Mouse (Mus musculus) midbrain, postnatal 0 days (tissue): ENCODE results near the gene Sox5. TPM values are rescaled to one million over a fixed set of nuclear protein-coding genes. Genes with fewer than 3 reads are reported as not detected.
"Not testable (repeated sequence)": the region's sequence is repeated elsewhere in the genome, so short reads cannot be mapped to it uniquely, and the experiment has no call there.

Source experiments
- ATAC-seq: fragments of 200-750 bp; cut with Nextera tagmentation; 2 replicates; pipeline ENCODE4 v1.8.0; 2017; ENCODE audit warnings: moderate number of reproducible peaks, mild to moderate bottlenecking, moderate TSS enrichment, moderate library complexity; ENCODE audit not compliant: low FRiP score
- DNase-seq: peaks from one replicate; pipeline ENCODE4 v3.0.0-alpha.2; 2015; ENCODE audit warnings: low spot score
- H3K27ac ChIP-seq: fragments of 300-500 bp; sonication (generic); 2 replicates; pipeline ENCODE4 v1.5.1; 2014; ENCODE audit warnings: low read depth, mild to moderate bottlenecking, low read length, mixed read lengths
- H3K27me3 ChIP-seq: fragments of 300-500 bp; sonication (generic); 2 replicates; pipeline ENCODE4 v1.6.1; 2014; ENCODE audit warnings: low read length, control low read depth, mixed read lengths; ENCODE audit not compliant: insufficient read depth
- H3K36me3 ChIP-seq: fragments of 300-500 bp; sonication (generic); 2 replicates; pipeline ENCODE4 v1.6.1; 2014; ENCODE audit warnings: low read length, control low read depth, mixed read lengths; ENCODE audit not compliant: insufficient read depth
- H3K4me1 ChIP-seq: fragments of 300-500 bp; sonication (generic); 2 replicates; pipeline ENCODE4 v1.6.1; 2014; ENCODE audit warnings: mild to moderate bottlenecking, control low read depth, antibody characterized with exemption, low read length, mixed read lengths; ENCODE audit not compliant: insufficient read depth
- H3K4me2 ChIP-seq: fragments of 300-500 bp; sonication (generic); 2 replicates; pipeline ENCODE4 v1.6.1; 2014; ENCODE audit warnings: low read depth, mild to moderate bottlenecking, low read length, mixed read lengths; ENCODE audit not compliant: poor library complexity, severe bottlenecking
- H3K4me3 ChIP-seq: fragments of 300-500 bp; sonication (generic); 2 replicates; pipeline ENCODE4 v1.5.1; 2014; ENCODE audit warnings: low read depth, mild to moderate bottlenecking, low read length, moderate library complexity
- H3K9ac ChIP-seq: fragments of 300-500 bp; sonication (generic); replicated peaks from 2 replicates; pipeline ENCODE4 v1.6.1; 2014; ENCODE audit warnings: mild to moderate bottlenecking, low read length, moderate library complexity, mixed read lengths; ENCODE audit not compliant: poor library complexity, severe bottlenecking
- H3K9me3 ChIP-seq: fragments of 300-500 bp; sonication (generic); 2 replicates; pipeline ENCODE4 v1.6.1; 2016; ENCODE audit warnings: low read length, control low read depth
- CTCF ChIP-seq: IDR thresholded peaks from 2 replicates; pipeline ENCODE4 v1.5.1; 2016; ENCODE audit warnings: antibody characterized with exemption, mild to moderate bottlenecking
- WGBS: fragments of 180-500 bp; shearing (Covaris S2); extraction: QIAGEN DNeasy Blood & Tissue Kit; methylation state at CpG from one replicate; pipeline ENCODE4 v1.1.7; 2014; 5-methylcytosine and 5-hydroxymethylcytosine counted together
- polyA plus RNA-seq: library from polyadenylated mRNA; unstranded; fragments of >200 nt; fragmentation: Nextera tagmentation; extraction: Ambion mirVana; gene quantifications from 2 replicates; pipeline ENCODE4 v1.2.1, GENCODE M21; 2015
- total RNA-seq: library from RNA; depleted of rRNA; stranded (reverse); fragments of >200 nt; gene quantifications from 2 replicates; pipeline ENCODE4 v1.2.3, GENCODE M21; 2014

The Sox5 gene
- total and polyA plus RNA-seq, 2 experiments from 2014 or later = 11.3 to 25.0 TPM

DNA sequence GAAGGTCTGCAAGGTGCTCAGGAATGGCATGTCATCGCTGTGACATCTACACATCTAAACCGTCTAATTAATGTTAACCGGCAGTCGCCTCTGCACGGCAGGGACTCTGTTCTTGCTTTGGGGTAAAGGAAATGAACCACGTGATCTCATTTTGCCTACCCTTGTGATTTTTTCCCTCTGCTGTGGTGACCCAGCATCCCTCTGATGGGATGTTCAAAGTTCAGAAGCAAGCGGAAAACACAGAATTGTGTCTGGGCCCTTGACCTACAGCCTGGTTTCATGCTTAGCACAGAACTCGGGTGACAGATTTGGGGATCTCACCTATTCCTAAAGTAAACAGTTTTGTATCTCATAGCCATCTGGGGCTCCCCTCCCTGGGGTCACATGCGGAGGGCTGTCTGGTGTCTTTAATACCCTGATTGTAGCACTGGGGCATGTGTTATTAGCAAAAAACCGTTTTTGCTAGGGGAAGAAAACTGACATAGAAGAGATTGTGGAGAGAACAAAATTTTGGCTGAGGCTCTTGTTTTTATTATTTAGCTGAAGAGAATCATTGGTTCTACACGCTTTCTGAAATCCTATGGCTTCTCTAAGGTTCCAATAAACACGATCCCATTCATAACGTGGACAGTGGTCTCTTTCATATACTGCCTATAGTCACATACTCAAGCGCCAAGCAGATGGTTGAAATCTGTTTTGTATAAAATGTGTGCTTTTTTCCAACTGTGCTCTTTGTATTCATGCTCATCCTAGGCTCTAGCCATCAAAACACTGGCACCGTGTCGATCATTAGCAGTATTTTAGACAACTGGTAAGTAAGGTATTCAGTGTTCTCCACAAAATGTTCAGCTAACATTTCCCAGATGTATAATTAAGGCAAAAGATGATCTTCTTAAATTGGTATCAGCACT is 584.3 kb downstream of the Sox5 start:
- ATAC-seq (no peak), DNase-seq (no peak)
- H3K27ac ChIP-seq = no peak overlapping the region
- no peaks in the 10 kb centered on the region for H3K4me1 ChIP-seq
- TF ChIP-seq CTCF = no peak
- H3K9ac ChIP-seq = no peak overlapping the region
- no peak overlapping the region for H3K4me3 ChIP-seq
- no peaks in the 10 kb centered on the region for H3K27me3 ChIP-seq
- WGBS = 70% methylated on average over 16 of the region's 16 CpGs
- no peaks in the 10 kb centered on the region for H3K36me3 ChIP-seq
- H3K4me2 ChIP-seq = no peak overlapping the region
- no peaks in the 10 kb centered on the region for H3K9me3 ChIP-seq

DNA sequence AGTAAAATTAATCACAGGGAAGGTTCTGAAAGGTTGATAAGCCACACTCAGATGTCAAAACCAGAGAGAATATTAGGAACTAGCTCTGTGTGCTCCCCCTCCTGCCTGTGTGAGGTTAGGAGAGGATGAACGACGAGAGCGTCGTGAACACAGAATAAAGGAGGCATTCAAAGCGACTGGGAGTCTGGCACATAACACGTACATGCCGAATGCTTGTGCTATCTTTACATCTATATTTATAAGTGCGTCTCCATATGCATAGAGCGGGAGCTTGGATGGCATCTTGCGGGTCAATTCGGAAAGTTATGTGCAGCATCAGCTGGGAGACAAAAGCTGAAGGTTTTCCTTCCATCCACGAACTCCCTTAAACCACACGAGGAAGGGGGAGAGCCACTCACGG is 585.8 kb downstream of the Sox5 start:
- Histone ChIP-seq H3K9ac (no peak overlapping the region), H3K27ac (no peak overlapping the region), H3K9me3 (no peaks in the 10 kb centered on the region), H3K36me3 (no peaks in the 10 kb centered on the region), H3K4me2 (no peak overlapping the region), H3K4me3 (no peak overlapping the region), H3K4me1 (no peaks in the 10 kb centered on the region), H3K27me3 (no peaks in the 10 kb centered on the region)
- WGBS = 83% methylated on average over 14 of the region's 14 CpGs
- TF ChIP-seq CTCF = no peak
- DNase-seq (no peak), ATAC-seq (no peak)

DNA sequence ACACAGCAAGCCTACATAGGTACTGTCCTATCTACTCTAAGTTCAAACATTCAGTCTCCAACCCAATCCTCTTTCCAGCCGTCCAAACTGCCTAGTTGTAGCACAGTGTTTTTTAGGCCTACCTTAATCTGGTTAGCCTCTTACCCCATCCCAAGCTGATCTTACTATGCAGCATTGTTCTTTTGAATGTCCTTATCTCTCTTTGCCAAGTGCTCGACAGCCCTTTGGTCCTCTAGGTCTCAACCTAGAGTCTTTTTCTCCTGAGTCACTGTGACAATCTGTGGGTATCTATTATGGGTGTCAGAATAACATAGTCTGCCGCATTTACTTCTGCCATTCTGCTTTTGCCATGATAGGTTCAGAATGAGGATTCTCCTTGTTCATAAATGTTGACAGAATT is 598.7 kb downstream of the Sox5 start:
- H3K27ac ChIP-seq = no peak overlapping the region
- no peaks in the 10 kb centered on the region for H3K9me3 ChIP-seq
- 86% methylated on average over 3 of the region's 3 CpGs for WGBS
- TF ChIP-seq CTCF = no peak
- no peak overlapping the region for H3K9ac ChIP-seq
- H3K4me1 ChIP-seq = no peaks in the 10 kb centered on the region; the same call in 1 of the 2 replicates
- H3K4me3 ChIP-seq = no peak overlapping the region
- no peaks in the 10 kb centered on the region for H3K36me3 ChIP-seq
- H3K4me2 ChIP-seq = no peak overlapping the region
- DNase-seq = no peak
- ATAC-seq = no peak
- H3K27me3 ChIP-seq = no peaks in the 10 kb centered on the region

DNA sequence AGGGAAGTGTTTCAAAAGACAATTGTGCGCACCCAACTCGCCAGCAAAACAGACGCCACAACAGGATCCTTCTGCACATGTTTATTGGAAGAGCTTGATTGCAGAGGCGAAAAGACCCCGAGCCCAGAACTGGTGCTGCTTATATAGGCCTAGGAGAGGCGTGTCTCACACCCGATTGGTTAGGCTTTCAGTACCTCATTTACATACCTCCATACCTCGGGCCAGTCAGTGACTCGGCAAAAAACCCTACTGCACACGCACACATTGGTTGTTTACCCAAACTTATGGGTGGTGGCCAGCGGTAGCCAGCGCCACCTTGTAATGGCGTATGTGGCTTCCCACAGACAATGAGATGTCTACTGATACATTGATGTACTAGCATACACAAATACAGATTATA is 599.3 kb downstream of the Sox5 start:
- H3K27ac ChIP-seq, H3K36me3 ChIP-seq, DNase-seq, H3K4me3 ChIP-seq, H3K4me2 ChIP-seq, H3K9ac ChIP-seq, ATAC-seq, H3K9me3 ChIP-seq, H3K4me1 ChIP-seq, H3K27me3 ChIP-seq: not testable (repeated sequence)
- WGBS = 98% methylated on average over 13 of the region's 13 CpGs

DNA sequence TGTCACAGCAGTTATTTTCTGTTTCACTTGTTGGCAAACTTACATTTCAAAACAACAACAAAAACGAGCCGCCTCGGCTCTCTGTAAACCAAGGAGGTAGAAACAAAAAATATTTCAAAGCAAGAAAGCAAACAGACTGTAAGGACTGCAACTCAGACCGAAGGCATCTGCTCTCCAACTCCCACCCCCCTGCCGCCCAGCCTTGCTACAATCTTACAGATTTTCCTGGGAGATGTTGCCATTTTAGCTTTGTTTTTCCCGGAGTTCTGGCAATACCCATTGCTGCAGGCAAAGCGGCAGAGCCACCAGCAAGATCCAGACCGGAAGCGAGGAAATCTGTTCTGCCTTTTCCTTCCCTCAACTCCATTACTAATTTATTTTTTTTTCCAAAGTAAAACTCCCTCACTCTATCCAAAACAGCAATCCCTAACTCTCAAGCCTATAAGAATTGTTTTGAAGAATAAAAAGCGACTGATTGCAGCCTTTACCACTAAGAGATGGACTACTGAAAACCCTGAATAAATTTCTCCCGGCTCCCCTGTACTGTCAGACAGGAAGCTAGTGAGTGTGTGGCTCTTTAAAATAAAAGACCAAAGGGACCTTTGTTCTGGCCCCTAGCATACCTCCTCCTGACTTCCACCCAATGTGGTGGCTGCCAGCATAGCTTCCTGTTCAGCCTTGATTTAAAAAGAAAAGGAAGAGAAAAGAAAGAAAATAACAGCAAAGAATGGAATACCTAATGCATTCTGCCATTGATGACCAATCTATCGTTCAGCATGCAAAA is 600.5 kb downstream of the Sox5 start:
- 32% methylated on average over 12 of the region's 12 CpGs for WGBS
- no peaks in the 10 kb centered on the region for H3K27me3 ChIP-seq
- H3K4me3 ChIP-seq = peak overlapping the region; percentile 30
- TF ChIP-seq CTCF = no peak
- no peaks in the 10 kb centered on the region for H3K9me3 ChIP-seq
- H3K9ac ChIP-seq = peak overlapping the region; percentile 36; the same call in 1 of the 2 replicates
- no peaks in the 10 kb centered on the region for H3K36me3 ChIP-seq
- peak overlapping the region; percentile 60 for H3K27ac ChIP-seq
- peak overlapping the region; percentile 41 for H3K4me2 ChIP-seq
- DNase-seq (peak; percentile 38), ATAC-seq (no peak)
- no peaks in the 10 kb centered on the region; the same call in 1 of the 2 replicates for H3K4me1 ChIP-seq

DNA sequence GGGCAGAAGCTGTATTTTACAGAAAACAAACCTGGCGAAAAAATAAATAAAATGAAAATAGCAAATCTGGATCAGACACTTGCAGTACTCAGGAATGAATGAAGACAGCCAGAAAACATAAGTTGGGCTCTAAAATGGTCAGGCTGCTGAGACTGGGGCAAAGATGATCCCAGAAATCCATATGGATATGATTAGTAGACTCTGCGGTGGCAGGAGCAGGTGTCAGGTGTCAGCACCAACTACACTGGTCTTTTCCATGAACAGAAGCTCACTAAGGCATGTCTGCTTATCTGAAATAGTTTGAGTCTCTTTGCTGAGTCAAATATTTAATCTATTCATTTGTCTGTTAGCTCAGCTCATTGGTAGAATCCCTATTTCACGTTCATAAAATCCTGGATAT is 602.7 kb downstream of the Sox5 start:
- Histone ChIP-seq H3K27ac (no peak overlapping the region), H3K36me3 (no peaks in the 10 kb centered on the region), H3K9ac (no peak overlapping the region), H3K27me3 (no peaks in the 10 kb centered on the region), H3K4me3 (no peak overlapping the region), H3K9me3 (no peaks in the 10 kb centered on the region), H3K4me2 (no peak overlapping the region), H3K4me1 (no peaks in the 10 kb centered on the region; the same call in 1 of the 2 replicates)
- DNase-seq = no peak
- 85% methylated on average over 3 of the region's 3 CpGs for WGBS
- ATAC-seq = no peak
- TF ChIP-seq CTCF = no peak
